Mouse (Mus musculus) left cerebral cortex, adult 11 months (tissue): ENCODE data around the gene Fryl.

Experiments
- DNase-seq: peaks from one replicate; pipeline ENCODE4 v3.0.0; 2022; ENCODE audit warnings: low spot score

Fryl gene

DNA sequence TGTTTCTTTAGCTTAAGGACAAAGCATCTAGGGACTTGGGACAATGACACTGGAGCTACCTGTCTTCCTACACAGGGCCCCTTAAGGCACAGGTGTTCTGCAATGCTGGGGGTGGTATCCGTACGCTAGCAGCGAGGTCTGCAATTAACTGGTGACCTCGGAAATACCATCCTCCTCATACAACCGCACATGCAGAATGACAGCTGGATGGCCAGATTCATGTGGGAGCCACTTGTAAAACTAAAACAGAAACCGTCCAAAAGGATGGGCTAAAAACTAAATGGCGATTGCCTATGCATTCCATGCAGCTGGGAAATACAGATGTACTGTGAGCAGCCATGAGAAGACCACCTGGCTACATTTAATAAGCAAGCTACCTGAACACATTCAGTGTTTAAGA, 34.6 kb downstream of the Fryl start:
- DNase-seq, result no peak

DNA sequence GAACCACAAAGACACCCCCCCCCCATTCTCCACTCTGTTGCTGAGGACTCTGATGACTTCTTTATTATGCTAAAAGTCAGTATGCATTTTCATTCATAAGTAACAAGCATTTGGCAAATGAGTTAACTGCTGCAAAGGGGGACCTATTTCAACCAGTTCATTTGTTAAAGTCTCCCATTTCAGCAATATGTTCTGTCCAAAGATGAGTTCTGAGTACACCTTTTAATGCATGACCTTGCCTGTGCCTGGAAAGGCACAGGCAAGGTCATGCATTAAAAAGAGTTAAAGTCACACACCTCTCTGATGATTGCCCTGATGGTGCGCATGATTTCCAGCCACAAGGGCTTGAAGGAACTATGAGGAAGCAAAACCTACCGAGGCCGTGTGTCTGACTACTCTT, 36.7 kb downstream of the Fryl start:
- DNase-seq, result no peak

DNA sequence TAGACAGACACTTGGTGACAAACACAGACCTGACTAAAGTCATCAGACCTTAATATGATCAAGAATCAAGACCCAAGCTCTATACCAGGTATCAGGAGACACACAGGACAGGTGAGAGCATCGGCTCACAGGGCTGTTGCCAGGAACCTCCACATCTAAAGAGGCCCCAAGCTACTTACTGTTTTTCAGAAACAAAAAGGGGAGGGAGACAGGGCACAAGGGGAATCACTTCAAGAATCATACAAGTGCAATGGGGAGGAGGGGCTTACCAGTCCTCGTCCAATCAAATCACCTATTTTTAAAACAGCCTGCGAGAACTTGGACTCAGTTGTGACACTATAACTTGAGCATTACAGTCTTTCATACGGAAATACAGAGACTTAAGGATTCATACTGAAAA, 38.4 kb downstream of the Fryl start:
- no peak for DNase-seq

DNA sequence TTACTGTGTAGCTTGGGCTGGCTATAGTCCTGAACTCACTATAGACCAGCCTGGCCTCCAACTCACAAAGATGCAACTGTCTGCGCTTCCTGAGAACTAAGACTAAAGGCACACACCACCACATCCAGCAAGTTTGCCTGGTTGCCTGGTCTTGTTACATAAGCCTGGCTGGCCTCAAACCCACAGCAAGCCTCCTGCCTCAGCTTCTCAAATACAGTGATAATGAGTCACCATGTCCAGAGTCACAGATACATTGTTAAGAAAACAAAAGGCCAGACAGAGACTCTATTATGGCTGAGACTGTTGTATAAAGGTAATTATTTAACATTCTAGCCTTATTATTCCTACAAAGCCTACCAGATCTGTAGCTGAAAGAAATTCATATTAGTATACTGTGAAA, 39.3 kb downstream of the Fryl start:
- no peak for DNase-seq

DNA sequence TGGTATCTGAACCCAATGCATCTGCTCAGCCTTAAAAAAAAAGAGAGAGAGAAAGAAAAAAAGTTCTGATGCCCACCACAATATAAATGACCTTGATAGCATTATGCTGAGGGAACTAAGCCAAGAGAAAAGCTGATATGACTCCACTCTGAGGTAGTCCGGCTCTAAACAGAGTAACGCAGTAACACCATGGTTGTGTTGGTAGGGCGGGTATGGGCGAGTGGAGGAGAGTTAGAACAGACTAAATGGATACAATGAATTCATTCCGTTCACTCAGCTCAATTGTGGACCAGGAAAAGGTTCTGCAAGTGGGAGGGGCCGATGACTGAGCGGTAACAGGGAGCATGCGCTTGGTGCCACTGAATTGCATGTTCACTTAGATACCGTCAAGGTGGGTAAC, 40.4 kb downstream of the Fryl start:
- no peak for DNase-seq

DNA sequence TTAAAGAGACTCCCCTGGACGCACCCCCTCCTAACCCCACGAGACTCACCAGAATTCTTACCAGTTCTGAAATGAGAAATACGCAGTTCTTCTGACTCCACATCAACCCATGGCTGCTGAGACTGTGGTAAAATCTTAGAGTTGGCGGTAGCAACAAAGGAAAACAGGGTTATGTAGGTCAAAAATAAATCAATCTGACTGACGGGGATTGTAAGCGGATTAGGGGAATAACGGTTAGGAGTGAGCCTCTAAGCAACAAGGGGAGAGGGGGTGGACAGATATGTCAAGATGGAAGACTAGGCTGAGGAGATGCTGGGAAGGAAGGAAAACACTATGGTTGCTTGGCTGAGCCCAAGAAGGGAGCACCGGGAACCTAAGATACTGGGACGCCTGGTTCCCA, 44.0 kb downstream of the Fryl start:
- DNase-seq, result no peak

DNA sequence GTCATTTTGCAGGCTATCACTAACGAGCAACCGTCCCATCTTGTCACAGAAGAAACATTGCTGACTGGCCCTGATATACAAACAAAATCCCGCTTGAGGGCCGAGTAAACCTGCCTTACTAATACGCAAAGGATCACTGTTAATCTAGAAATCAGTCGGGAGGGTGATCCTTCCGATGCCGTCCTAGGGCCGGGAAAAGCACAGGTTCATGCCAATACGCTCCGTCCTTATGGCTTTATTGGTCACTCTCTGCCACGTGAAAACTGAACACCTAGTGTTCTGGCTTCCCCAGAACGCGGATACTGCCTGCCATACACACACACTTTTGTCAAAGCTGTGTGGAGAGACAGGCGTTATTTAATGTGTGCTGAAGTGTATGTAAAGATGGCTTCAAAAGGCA, 44.5 kb downstream of the Fryl start:
- no peak for DNase-seq

DNA sequence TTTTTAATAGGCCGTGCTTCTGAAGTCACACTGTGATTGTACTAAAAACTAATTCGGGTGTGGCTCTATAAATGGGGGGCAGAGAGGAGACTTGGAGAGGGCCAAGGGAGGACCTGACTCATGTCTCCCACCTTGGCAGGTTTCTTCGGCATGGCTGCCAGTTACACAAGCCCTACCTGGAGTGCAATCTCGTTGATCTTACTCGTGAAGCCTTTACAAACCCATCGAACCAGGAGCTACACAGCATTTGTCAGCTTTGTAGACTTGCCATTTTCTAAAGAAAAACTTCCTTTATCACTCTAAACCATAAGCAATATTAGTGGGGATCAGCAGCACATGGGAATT, 45.5 kb downstream of the Fryl start:
- no peak for DNase-seq

DNA sequence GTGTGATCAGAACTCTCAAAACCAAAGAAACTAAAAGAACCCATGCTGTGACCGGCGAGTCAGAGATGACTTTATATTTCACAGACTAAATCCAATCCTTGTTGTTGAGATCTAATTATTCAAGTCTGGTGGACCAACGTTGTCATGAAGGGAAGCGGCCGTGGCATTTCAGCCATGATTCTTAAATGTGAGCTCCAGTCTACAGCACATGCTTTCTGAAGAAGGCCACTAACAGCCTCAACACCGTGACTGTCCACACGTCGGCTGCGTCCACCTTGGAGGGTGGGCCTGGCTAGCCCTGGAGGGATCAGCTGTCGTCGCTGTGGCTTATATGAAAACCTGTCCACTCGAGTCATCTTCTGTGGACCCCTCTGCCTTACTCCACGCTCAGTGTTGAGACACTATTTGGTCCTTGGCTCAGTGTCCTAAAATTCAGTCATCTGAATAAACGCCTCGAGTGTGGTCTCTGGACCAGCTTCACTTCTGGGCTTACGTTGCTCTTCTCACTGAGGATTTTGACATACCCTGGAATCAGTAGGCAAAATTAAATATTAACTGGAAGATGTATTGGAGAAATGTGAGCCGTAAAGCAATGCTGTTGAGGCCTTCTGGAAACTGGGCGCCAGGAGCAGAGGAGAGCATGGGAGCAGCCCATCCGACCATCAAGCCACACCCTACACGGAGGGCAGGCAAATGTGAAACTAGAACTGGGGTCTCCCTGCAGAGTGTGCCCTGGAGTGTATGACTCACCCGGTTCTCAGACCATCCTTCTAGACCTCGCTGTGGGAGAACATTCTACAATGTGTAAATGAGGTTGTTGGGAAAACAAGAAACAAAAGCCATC, 46.1 kb downstream of the Fryl start:
- no peak for DNase-seq

DNA sequence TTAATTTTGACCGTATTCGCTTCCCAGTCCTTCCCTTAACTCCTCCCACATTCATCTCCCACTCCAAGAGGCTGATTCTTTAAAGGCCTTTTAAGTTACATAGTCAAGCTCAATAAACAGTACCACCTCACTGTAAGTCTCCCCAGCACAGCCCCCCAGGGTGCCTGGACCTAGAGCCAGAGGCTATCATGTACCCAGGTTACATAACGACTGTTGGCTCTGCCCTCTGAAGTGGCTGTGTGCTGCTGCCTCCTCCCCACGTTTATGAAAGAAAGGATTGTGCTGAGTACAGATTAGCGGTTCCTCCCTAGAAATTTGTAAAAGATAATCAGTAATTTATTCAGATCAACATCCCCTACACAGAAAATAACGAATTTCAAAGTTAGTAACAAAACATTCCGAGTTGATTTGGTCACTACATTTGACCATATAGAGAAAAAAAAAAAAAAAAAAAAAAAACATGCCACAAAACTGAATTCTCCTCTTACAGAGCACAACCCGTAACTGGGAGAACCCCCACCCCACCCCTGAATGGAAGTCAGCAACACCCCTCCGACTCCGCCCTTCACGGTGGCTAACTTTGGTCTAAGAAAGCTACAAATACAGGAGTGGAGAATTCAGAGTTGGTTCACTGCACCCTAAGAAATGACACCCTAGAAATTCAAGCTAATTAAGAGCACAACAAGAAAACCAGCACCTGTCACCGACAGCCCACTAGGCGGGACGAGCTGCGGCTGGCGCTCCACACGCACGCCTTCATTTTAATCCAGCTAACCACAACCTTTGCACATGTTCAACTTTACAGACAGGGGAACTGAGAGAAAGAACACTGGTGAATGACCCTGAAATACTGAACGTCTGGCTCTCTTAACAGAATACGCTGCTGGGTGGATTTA, 47.0 kb downstream of the Fryl start:
- DNase-seq, result no peak

DNA sequence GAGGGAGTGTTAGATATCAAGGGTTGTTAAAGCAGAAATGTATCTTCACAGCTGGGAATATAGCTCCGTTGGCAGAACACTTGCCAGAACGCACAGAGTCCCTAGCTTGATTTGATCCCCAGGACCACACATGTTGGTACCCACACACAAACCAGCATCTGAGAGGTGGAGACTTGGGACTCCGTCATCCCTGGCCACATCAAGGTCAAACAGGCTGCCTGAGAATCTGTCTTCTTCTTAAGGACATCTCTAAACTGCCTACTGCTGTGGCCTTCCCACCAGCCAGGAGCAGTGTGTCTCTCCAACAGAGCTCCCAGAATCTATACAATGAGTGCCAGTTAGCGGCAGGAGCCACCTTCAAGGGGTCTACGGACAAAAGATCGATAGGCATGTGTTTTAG, 47.8 kb downstream of the Fryl start:
- no peak for DNase-seq

DNA sequence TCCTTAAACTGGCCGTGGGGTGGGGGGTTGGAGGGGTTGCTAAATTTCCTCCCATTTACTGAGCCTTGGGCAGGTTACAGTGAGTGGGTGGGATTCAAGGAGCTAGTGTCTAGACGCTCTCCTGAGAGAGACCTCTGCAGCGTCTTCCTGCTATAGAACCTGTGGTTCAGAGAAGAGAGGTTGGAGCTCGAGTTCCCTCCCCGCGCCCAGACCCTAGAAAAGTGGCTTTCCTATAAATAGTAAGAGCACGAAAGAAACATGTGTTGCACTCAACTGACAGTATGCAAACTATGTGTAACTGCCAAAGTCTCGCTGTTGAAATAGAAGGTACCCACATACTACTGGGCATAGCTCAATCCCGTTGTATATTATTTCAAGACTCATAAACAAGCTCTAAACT, 49.7 kb downstream of the Fryl start:
- DNase-seq, result no peak

DNA sequence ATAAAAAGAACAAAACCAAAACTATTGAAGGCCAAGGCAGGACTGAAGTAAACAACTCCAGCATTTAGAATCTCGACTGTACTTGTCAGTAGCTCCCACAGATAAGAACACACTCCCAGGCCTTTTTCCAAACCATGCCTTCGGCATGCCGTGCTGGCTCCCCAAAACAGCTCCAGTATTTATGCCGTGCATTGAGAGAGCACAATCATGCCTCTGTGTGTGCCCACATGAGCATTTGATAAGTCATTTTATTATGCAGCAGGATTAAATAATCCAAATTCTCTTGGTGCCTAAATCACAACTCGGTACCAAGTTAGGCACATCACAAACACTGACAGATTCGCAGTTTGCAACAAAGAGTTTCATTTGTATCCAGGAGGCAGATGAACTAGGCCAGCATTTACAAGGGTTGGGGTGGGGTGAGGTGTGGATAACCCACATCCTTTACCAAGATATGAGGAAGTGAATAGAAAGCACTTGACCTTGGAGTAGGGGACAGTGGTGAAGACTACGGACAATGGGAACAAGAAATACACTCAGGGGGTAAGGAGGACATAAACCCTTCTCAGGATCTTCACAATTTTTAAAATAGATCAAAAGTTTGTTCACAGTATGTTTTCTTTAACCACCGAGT, 50.3 kb downstream of the Fryl start:
- DNase-seq, result no peak

DNA sequence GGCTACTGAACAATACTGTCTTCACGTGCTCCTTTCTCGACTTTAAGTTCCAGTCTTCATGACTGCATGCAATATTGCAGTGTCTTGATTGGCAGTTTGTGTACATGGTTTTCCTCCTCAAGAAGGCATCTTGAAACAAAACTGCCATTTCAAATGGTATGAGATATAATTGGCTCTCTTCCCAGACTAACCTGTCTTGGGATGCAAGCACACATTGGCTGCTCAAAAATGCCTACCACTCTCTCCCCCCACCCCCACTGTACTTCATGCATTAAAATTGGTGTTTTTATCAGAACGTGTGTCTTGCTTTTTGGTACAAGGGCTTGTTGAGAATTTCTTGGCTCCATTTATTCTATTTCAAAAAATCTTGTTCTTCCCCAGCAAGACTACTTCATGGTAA, 51.4 kb downstream of the Fryl start:
- DNase-seq, result no peak

DNA sequence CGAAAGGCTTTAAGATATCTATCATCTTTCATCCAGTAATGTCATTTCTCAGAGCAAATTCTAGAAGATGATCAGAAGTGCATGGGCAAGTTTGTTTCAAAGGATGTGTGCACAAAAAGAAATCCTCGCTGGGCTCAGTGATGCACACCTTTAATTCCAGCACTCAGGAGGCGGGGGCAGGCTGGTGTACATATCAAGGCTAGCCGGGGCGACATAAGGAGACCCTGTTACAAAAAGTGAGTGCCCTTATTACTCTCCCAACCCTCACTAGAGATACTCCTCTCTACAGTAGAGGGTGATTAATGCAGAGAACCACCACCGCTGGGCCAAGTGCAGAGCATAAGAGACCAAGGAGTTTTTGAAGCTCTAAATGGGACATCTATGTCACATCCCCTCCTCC, 53.9 kb downstream of the Fryl start:
- DNase-seq, result no peak

DNA sequence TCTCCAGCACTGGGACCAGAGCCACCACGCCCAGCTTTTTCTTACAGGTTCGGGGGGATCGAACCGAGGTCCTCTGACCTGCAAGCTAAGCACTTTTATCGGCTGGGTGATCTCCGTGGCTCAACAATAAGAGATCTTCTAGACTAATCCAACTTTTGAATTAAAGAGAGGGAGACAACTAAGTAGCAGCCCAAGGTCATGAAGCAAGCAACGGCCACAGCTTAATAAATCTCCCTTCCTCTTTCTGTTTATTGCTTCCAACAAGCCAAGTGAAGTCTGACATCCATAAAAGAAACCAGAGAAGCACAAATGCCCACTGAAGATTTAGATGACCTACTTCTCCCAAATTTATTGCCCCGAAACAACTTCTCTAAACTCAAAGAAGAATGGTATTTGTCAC, 54.3 kb downstream of the Fryl start:
- DNase-seq, result no peak

DNA sequence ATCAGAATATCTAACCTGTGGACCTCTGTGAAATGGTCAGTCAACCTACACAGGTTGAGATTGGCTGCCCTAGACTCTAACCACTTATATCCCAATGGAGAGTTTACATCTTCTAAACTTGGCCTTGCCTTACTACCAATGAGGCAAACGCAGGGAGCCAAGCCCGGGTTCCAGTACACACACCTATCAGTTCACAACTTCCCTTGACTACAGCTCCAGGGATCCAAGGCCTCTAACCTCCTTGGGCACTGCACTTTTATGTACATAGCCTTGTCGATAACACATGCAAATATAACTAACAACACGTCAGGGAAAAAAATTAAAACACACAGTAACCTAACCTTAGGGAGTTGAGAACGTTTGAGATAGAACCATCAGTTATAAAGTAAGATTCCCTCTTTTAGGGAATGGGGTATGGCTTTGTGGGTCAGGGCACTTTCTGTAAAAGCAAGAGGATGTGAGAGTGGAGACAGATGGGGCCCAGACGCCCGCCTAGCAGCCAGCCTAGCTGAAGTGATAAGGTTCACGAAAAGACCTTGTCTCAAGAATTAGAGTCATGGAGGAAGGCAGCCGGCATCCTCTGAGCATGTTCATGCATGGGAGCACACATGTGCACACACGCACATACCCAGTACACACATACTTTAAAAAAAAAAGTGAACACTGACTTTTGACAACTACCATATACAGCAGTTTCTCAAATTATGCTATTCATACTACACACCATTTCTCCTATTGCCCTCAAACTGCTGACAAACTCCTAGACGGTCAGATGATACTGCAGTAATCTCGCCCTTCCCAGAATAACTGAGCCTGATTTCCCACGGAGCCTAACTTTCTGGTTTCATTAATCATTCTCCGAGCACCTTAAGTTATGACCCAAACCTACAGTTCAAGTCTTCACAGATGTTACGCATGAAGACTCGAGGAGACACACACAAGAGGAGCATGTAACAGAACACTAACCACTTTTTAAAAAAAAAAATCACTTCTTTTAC, 55.7 kb downstream of the Fryl start:
- DNase-seq, result no peak

DNA sequence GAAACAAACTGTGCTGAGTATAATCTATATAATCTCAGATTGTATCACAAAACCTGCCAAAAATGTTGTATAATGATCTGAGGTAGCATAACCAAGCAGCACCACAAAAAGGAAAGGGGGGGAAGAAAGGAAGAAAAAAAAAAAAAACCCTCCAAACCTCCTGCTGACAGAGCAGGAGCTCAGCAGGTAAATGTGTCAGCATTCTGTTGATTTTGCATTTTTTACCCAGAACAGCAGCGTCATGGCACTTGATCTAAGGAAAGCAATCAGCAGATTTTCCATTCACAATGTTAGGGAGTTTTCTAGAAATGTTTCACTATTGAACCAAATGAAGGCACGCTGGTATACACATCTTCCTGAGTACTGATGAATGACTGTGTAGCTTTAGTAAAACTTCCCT, 56.8 kb downstream of the Fryl start:
- DNase-seq, result no peak

DNA sequence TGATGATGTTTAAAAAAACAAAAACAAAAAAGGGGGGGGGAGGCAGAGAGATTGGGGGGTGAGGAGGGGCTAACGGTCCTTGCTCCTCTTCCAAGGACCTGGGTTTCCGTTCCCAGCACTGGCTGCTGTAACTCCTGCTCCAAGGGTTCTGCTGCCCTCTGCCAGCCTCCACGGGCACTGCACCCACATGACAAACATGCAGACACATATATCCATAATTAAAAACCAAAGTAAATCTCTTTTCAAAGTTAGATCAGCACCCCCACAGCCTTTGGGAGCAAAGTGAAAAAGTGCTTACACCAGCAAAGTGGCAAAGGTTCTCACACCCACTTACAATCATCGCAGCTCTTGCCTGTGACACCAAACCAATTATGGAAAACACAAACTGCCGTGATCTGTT, 57.7 kb downstream of the Fryl start:
- no peak for DNase-seq

DNA sequence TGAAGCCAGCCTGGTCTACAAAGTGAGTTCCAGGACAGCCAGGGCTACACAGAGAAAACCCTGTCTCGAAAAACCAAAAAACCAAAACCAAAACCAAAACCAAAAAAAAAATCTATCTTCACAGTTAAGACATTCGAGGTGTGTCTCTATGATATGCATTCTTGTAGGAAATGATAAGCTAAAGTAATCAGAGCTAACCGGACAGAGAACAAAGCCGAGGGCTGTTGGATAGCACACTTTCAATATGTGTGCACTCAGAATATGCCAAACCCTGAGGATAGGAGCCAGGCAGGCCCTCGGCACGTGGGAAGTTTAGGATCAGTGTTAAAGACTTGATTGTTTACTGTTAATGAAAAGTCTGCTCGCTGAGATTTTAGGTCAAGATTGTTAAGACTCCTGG, 58.6 kb downstream of the Fryl start:
- no peak for DNase-seq

DNA sequence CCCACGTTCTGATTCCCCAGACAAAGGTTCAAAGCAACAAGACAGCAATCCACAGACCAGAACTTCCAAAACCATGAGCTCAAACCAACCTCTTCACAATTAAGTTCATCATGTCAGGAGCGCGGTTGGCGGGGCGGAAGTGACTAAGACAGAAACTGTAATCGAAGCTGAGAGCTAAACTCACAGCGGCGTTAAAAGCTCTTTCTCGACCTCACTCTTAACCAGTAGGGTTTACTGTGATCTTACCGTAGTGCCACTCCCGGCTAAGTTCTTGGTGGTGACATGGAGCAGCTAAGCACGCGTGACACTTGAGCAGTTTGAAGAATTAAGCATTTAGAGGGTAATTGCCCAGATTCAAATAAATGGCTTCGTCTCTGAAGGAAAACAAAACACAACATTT, 61.7 kb downstream of the Fryl start:
- DNase-seq, result no peak

DNA sequence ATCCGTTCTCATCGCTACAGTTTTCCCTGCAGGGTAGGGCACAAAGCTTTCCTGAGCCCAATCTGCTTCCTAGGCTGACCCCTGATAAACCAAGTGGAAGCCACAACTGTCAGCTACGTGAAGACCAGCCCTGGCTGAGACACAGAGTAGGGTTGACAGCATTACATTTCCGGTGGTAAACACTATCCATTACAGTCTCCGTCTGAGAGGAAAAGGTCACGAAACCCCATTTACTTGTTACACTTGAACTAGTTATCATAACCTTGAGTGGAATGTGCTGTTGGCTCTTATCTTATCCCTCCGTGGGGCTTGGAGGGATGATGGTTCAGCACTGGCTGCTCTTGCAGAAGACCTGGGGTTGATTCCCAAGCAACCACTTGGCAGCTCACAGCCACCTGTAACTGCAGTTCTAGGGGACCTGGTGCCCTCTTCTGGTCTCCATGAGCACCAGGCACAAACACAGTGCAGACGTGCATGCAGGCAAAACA, 62.3 kb downstream of the Fryl start:
- DNase-seq, result no peak
